Mouse (Mus musculus) megakaryocyte, embryonic 14.5 days (primary cell): Measurements from ENCODE around the gene Nf2. TPM values are rescaled to one million over a fixed set of nuclear protein-coding genes. Genes with fewer than 3 reads are reported as not detected.

ENCODE experiments used
- H3K27me3 ChIP-seq: replicated peaks from 2 replicates; pipeline ENCODE3; 2012; ENCODE audit warnings: inconsistent platforms
- H3K36me3 ChIP-seq: replicated peaks from 2 replicates; pipeline ENCODE3; 2012; ENCODE audit warnings: low read length, inconsistent platforms, mixed read lengths
- H3K4me1 ChIP-seq: 2 replicates; pipeline ENCODE4 v1.6.1; 2012; ENCODE audit warnings: inconsistent platforms
- H3K4me3 ChIP-seq: replicated peaks from 2 replicates; pipeline ENCODE3; 2012; ENCODE audit warnings: moderate library complexity, mild to moderate bottlenecking, inconsistent platforms
- H3K9me3 ChIP-seq: 2 replicates; pipeline ENCODE4 v1.6.1; 2012; ENCODE audit warnings: inconsistent platforms
- FLI1 ChIP-seq: IDR thresholded peaks from 2 replicates; pipeline ENCODE4 v1.6.1; 2012; ENCODE audit warnings: low read length, inconsistent platforms, mixed read lengths
- GATA1 ChIP-seq: IDR thresholded peaks from 3 replicates; pipeline ENCODE4 v1.6.1; 2012; ENCODE audit warnings: mixed read lengths, low read length, inconsistent platforms, borderline replicate concordance
- polyA plus RNA-seq: library from polyadenylated mRNA; stranded (reverse); fragments of >175 nt; gene quantifications from 2 replicates; pipeline ENCODE4 v1.2.3, GENCODE M21; 2012; ENCODE audit warnings: low replicate concordance; ENCODE audit not compliant: insufficient read depth

Nf2 gene
- 21.2 and 59.3 TPM in 2 replicates for polyA plus RNA-seq

DNA sequence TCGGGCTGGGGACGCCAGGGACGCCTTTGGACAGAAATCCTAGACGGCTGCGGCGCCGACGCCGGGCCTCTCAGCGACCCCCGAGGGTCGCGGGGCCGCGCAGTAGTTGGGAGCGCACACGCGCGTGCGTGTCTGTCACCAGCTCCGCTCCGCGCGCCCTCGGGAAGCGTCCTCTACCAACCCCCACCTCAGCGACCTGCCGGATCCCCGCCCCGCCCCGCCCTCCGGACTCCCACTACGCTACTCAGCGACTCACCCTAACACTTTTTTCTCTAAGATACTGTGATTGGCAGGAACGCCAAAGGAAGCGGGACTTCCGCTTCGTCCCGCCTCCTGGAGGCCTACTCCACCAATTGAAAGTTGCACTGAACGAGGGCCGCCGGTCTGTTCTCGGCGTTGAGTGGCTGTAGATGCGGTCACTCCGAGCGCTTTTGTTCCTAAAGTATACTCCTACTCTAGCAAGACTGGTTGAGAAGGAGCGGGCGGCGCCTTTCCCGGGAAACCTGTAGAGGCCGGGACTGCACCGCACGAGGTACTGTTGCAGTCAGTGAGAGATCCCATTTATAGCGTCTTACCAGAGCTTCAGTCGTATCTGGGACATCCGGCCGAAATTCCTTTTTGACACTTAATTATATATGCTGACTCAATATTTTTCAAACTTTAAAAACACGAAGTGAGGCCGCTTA is at the start of gene Nf2:
Nf2 (minus strand) TSS at position 279 of the 686 bp plus-strand sequence.
- Histone ChIP-seq H3K9me3 (peaks cover 11% of the 10 kb centered on the region; the same call in 1 of the 2 replicates), H3K27me3 (no peaks in the 10 kb centered on the region), H3K36me3 (peaks cover 7% of the 10 kb centered on the region), H3K4me1 (peaks cover 27% of the 10 kb centered on the region), H3K4me3 (peak within 1 kb of the TSS; percentile 98)
- TF ChIP-seq GATA1, result no peak
- TF ChIP-seq FLI1, result no peak

DNA sequence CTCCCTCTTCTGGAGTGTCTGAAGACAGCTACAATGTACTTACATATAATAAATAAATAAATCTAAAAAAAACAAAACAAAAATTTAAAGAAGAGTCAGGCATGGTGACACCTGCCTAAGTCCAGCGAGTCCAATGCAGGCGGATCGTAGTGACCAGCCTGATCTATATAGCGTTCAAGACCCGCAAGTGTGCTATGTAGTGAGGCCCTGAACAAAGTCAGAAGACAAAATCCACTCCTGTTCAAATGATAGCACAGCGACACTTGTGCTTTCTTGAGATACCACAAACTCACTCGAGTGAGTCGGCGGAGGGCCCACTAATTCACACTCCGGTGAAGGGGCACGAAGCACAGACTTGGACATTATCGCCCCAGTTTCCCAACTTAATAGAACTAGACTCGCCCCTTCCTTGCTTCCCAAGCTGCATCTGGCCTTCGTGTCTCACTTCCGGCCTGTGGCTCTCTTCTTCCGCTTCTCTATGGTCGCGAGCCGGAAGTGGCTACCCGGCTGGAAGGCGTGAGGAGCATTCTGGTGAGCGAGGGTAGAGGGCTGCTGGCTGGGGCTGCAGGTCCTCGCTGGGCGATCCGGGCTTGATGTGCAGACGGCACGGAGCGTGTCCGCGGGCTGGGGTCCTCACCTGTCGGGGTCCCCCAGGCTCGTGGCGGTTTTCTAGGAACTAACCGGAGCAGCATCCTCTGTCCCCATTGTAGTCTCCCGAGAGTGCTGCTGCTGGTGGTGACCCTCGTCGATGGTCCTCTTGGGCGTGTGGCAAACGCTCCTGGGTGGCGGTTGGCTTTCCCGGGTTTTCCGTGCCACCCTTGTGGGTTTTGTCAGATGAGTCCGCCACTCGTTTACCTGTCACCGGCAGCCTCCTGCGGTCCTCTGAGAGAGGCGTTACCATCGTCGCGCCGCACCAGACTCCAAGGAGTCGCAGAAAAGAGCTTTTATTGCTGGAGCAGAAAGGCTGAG is 45.8 kb upstream of the Nf2 start, which contains the start of gene Thoc5:
Thoc5 (plus strand) TSS at position 473 of the 969 bp plus-strand sequence.
- H3K4me1 ChIP-seq, result peaks cover 17% of the 10 kb centered on the region
- peaks cover 29% of the 10 kb centered on the region for H3K36me3 ChIP-seq
- peak within 1 kb of the TSS; percentile 98 for H3K4me3 ChIP-seq
- no peaks in the 10 kb centered on the region for H3K9me3 ChIP-seq
- H3K27me3 ChIP-seq, result no peaks in the 10 kb centered on the region
- TF ChIP-seq GATA1 (no peak), FLI1 (peak; percentile 95)

DNA sequence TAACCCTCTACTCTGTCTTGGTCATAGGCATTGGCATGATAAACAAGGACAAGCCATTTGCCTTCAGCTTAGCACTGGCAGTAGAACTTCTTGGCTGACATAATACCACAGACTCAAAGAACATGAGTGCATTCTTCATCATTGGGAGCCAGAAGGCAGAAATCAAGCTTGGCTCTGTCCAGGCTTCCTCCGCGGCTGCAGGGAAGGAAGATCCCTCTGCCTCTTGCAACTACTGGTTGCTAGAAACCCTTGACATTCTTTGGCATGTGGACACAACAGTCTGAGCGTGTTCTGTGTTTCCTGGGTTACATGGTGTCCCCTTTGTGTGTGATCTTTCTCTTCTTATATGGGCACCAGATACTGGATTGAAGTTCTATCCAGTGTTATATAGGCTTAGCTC is 37.7 kb upstream of the Nf2 start:
- no peaks in the 10 kb centered on the region for H3K9me3 ChIP-seq
- H3K4me3 ChIP-seq, result no peak overlapping the region
- peaks cover 50% of the 10 kb centered on the region for H3K36me3 ChIP-seq
- no peaks in the 10 kb centered on the region for H3K27me3 ChIP-seq
- TF ChIP-seq GATA1 (no peak), FLI1 (no peak)
- H3K4me1 ChIP-seq, result peaks cover 4% of the 10 kb centered on the region; the same call in 1 of the 2 replicates

DNA sequence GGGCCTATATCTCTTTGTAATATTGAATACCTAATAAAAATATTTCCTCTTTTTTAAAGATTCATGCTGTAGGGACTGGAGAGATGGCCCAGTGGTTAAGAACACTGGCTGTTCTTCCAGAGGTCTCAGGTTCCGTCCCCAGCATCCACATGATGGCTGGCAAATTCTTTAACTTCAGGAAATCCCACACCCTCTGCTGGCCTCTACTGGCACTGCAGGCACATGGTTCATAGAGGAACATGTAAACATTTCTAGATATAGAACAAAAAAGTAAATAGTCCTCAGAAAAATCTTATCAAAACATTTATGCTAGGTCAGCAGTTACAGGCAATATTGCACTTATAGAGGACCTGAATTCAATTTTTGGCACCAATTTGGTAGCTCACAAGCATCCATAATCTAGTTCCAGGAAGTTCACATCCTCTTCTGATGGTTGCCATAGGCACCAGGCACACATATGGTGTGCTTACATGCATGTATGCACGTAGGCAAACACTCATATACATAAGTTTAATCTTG is 36.1 kb upstream of the Nf2 start:
- H3K4me3 ChIP-seq, result no peak overlapping the region
- no peaks in the 10 kb centered on the region for H3K27me3 ChIP-seq
- peaks cover 17% of the 10 kb centered on the region for H3K4me1 ChIP-seq
- TF ChIP-seq FLI1 (no peak), GATA1 (no peak)
- peaks cover 41% of the 10 kb centered on the region for H3K36me3 ChIP-seq
- no peaks in the 10 kb centered on the region for H3K9me3 ChIP-seq

DNA sequence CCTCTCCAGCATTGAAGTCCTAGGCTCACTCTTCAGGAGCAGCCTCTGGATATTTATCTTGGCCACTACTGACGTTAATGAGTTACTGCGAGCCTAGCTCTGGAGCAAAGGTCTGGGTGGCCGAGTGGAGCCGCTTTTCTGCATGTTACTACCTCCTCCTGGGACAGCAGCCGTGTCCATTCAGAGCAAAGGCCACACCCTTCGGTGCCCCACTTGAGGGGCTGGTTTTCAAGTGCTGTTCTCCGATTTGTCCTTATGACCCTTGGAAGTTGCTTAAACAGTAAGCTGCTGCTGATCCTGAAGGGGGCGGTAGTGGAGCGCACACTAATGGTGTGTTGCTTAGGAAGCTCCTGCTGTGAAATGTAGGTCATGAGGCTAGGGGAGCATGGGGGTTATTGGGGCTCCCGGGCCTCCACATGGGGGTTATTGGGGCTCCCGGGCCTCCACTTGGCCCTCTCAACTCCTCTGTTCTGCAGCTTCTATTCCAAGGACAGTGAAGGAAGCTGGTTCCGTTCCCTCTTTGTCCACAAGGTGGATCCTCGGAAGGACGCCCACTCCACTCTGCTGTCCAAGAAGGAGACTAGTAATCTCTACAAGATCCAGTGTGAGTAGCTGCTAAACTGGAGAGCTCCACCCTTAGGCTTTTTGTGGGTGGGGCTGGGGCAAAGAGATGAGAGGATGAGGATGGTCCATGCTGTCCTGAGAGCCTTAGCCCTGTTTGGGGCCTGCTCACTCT is 33.7 kb upstream of the Nf2 start:
- Histone ChIP-seq H3K4me3 (no peak overlapping the region), H3K36me3 (peaks cover 18% of the 10 kb centered on the region), H3K4me1 (peaks cover 18% of the 10 kb centered on the region), H3K9me3 (no peaks in the 10 kb centered on the region), H3K27me3 (no peaks in the 10 kb centered on the region)
- TF ChIP-seq GATA1 (no peak), FLI1 (no peak)

DNA sequence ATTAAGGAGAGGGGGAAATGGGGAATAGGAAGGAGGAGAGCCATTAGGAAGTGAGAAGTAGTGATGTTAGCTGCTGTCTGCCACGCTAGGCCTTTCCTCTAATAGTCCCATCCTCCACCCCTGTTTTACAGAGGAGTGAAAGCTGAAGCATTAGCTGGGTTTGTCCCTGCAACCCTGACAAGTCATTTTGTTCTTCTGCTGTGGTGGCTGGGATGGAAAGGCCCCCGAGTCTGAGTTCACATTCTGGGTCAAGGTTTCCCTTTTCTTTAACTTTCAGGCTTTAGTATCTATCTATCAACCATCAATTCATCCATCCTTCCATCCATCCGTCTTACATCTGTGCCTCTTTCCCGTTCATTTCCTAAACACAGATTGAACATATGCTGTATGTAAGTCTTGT is 31.8 kb upstream of the Nf2 start:
- Histone ChIP-seq H3K4me1 (peaks cover 18% of the 10 kb centered on the region), H3K9me3 (no peaks in the 10 kb centered on the region), H3K36me3 (peaks cover 16% of the 10 kb centered on the region), H3K4me3 (no peak overlapping the region), H3K27me3 (no peaks in the 10 kb centered on the region)
- no peak for TF ChIP-seq GATA1
- TF ChIP-seq FLI1, result no peak

DNA sequence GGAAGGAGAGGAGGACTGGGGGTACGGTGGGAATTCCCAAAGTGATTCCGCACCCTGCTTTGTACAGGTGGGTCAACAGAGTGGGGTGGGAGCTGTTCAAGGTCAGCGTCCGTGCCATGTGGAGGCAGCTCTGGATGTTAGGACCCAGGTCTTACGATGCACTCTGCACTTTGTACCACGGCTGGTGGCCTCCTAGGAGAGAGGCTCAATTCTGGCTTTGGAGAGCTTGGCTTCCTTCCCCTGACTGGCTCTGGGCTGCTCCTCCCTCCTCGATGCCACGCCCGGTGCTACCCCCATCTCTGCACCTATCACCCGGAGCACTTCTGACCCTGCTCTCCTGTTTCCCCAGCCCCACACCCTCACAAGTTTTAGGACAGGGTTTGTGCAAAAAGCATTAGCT is 25.2 kb upstream of the Nf2 start:
- no peak for TF ChIP-seq FLI1
- TF ChIP-seq GATA1, result no peak
- peak overlapping the region; percentile 94 for H3K4me3 ChIP-seq
- peaks cover 3% of the 10 kb centered on the region for H3K9me3 ChIP-seq
- peaks cover 5% of the 10 kb centered on the region for H3K27me3 ChIP-seq
- H3K36me3 ChIP-seq, result no peaks in the 10 kb centered on the region
- peaks cover 19% of the 10 kb centered on the region for H3K4me1 ChIP-seq

DNA sequence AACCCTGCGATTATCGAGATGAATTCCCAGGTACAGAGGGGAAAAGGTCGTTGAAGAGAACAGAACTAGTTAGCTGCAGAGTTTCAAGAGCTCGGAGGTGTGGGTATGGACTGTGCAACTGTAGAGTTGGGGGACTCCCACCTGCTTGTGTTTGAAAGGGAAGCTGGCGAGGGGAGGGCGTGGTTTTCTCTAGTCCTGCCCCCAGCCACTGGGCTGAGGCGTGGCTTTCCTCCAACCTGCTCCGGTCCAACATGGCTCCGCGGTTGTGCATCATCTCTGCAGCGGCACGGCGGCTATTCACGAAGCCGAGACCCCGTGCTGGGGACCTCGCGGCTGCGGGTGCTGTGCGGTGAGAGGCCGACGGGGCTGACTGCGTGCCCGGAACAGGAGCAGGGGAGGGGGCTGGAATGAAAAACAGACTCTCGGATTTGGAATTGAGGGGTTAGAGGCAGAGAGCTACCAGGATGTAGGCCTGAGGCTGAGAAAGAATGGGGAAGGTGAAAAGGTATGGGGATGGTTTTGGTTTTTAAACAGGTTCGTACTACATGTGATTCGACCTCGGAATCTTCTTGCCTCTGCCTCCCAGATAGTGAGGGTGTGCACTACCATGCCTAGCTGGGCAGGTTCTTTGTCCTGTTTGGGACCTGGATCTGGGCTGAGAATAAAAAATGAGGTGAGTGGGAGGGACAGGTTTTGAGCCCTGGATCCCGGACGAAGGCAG is 24.6 kb upstream of the Nf2 start, which contains the start of gene Nipsnap1:
Nipsnap1 (plus strand) TSS at position 197 of the 721 bp plus-strand sequence.
- no peak for TF ChIP-seq GATA1
- Histone ChIP-seq H3K4me1 (peaks cover 18% of the 10 kb centered on the region), H3K27me3 (peaks cover 5% of the 10 kb centered on the region), H3K36me3 (no peaks in the 10 kb centered on the region), H3K9me3 (peaks cover 3% of the 10 kb centered on the region), H3K4me3 (peak within 1 kb of the TSS; percentile 94)
